Mouse (Mus musculus): Measurements from ENCODE around the gene Syt9. TPM values are rescaled to one million over a fixed set of nuclear protein-coding genes. Genes with fewer than 3 reads are reported as not detected.

Syt9 gene
- polyA plus RNA-seq, 1 experiment, result not detected

- Histone ChIP-seq H3ac (ENCODE audit: control insufficient read depth, insufficient read length) (no peak overlapping the region), H3K4me3 (no peak overlapping the region), H3K4me2 (ENCODE audit: low read depth) (no peak overlapping the region), H3K79me2 (ENCODE audit: control insufficient read depth, insufficient read depth) (no peaks in the 10 kb centered on the region), H3K36me3 (ENCODE audit: control insufficient read depth, insufficient read depth) (no peaks in the 10 kb centered on the region), H3K27me3 (ENCODE audit: control insufficient read depth, insufficient read depth, insufficient read length) (no peaks in the 10 kb centered on the region)
- no peak for TF ChIP-seq MAX (IDR thresholded peaks at IDR 0.05; ENCODE audit: low read depth)
- TF ChIP-seq E2F4 (IDR thresholded peaks at IDR 0.05; ENCODE audit: insufficient read depth), result no peak
- no peak for TF ChIP-seq MYOD1 (IDR thresholded peaks at IDR 0.05; ENCODE audit: control insufficient read depth in 1 of 3, insufficient read length in 2 of 3, low read depth in 2 of 3)
- no peak for TF ChIP-seq SRF (IDR thresholded peaks at IDR 0.05; ENCODE audit: control insufficient read depth, insufficient read length, low read depth)
- no peak for TF ChIP-seq MYOG (IDR thresholded peaks at IDR 0.05; ENCODE audit: control insufficient read depth in 1 of 3, insufficient read depth in 1 of 3, insufficient read length in 2 of 3, low read depth in 2 of 3)
- TF ChIP-seq REST (IDR thresholded peaks at IDR 0.05; ENCODE audit: insufficient read depth, insufficient read length), result no peak
- TF ChIP-seq USF1 (IDR thresholded peaks at IDR 0.05; ENCODE audit: low read depth), result no peak
- no peak for TF ChIP-seq CEBPB (IDR thresholded peaks at IDR 0.05; ENCODE audit: insufficient read depth, poor library complexity, severe bottlenecking)
- no peak for TF ChIP-seq TCF12 (IDR thresholded peaks at IDR 0.05; ENCODE audit: insufficient read depth, poor library complexity, severe bottlenecking)
Measured at GRCm38 (mm10) chr7:107555906-107556305, 185.4 kb downstream of the Syt9 start.

GRCm38 (mm10) chr7:107560675-107561074 lies 190.1 kb downstream of the Syt9 start:
- H3K4me2 ChIP-seq (ENCODE audit: low read depth), result no peak overlapping the region
- TF ChIP-seq REST (IDR thresholded peaks at IDR 0.05; ENCODE audit: insufficient read depth, insufficient read length) (no peak), POLR2AphosphoS2 (IDR thresholded peaks at IDR 0.05; ENCODE audit: insufficient read length, low read depth) (no peak), POLR2A (IDR thresholded peaks at IDR 0.05; ENCODE audit: insufficient read length, low read depth) (no peak)
- H3K4me3 ChIP-seq, result no peak overlapping the region
- H3K27me3 ChIP-seq (ENCODE audit: control insufficient read depth, insufficient read depth, insufficient read length), result no peaks in the 10 kb centered on the region
- H3ac ChIP-seq (ENCODE audit: control insufficient read depth, insufficient read length), result no peak overlapping the region
- H3K36me3 ChIP-seq (ENCODE audit: control insufficient read depth, insufficient read depth), result no peaks in the 10 kb centered on the region
- H3K79me2 ChIP-seq (ENCODE audit: control insufficient read depth, insufficient read depth), result no peaks in the 10 kb centered on the region

GRCm38 (mm10) chr7:107561584-107561983 lies 191.1 kb downstream of the Syt9 start:
- no peaks in the 10 kb centered on the region for H3K79me2 ChIP-seq (ENCODE audit: control insufficient read depth, insufficient read depth)
- no peaks in the 10 kb centered on the region for H3K36me3 ChIP-seq (ENCODE audit: control insufficient read depth, insufficient read depth)
- H3K4me2 ChIP-seq (ENCODE audit: low read depth), result no peak overlapping the region
- no peak overlapping the region for H3ac ChIP-seq (ENCODE audit: control insufficient read depth, insufficient read length)
- TF ChIP-seq USF1 (IDR thresholded peaks at IDR 0.05; ENCODE audit: low read depth), result no peak
- H3K27me3 ChIP-seq (ENCODE audit: control insufficient read depth, insufficient read depth, insufficient read length), result no peaks in the 10 kb centered on the region
- no peak overlapping the region for H3K4me3 ChIP-seq

- no peak for TF ChIP-seq MYOG (IDR thresholded peaks at IDR 0.05; ENCODE audit: control insufficient read depth in 1 of 3, insufficient read depth in 1 of 3, insufficient read length in 2 of 3, low read depth in 2 of 3)
- TF ChIP-seq USF1 (IDR thresholded peaks at IDR 0.05; ENCODE audit: low read depth), result no peak
- TF ChIP-seq REST (IDR thresholded peaks at IDR 0.05; ENCODE audit: insufficient read depth, insufficient read length), result no peak
- TF ChIP-seq TCF12 (IDR thresholded peaks at IDR 0.05; ENCODE audit: insufficient read depth, poor library complexity, severe bottlenecking), result no peak
- TF ChIP-seq E2F4 (IDR thresholded peaks at IDR 0.05; ENCODE audit: insufficient read depth), result no peak
- TF ChIP-seq MYOD1 (IDR thresholded peaks at IDR 0.05; ENCODE audit: control insufficient read depth in 1 of 3, insufficient read length in 2 of 3, low read depth in 2 of 3), result no peak
- no peak for TF ChIP-seq CEBPB (IDR thresholded peaks at IDR 0.05; ENCODE audit: insufficient read depth, poor library complexity, severe bottlenecking)
- TF ChIP-seq SRF (IDR thresholded peaks at IDR 0.05; ENCODE audit: control insufficient read depth, insufficient read length, low read depth), result no peak
- H3K4me3 ChIP-seq, result no peak overlapping the region
Measured at GRCm38 (mm10) chr7:107563727-107564126, 193.2 kb downstream of the Syt9 start.

GRCm38 (mm10) chr7:107567261-107567671 lies 196.7 kb downstream of the Syt9 start, which contains the start of gene Olfml1:
Olfml1 (plus strand) TSS chr7:107567446.
- Histone ChIP-seq H3K36me3 (ENCODE audit: control insufficient read depth, insufficient read depth) (no peaks in the 10 kb centered on the region), H3K4me2 (ENCODE audit: low read depth) (no peak within 1 kb of the TSS), H3K4me3 (no peak within 1 kb of the TSS), H3K79me2 (ENCODE audit: control insufficient read depth, insufficient read depth) (no peaks in the 10 kb centered on the region), H3K27me3 (ENCODE audit: control insufficient read depth, insufficient read depth, insufficient read length) (no peaks in the 10 kb centered on the region), H3ac (ENCODE audit: control insufficient read depth, insufficient read length) (no peak within 1 kb of the TSS)
- TF ChIP-seq POLR2A (IDR thresholded peaks at IDR 0.05; ENCODE audit: insufficient read length, low read depth), result no peak
- TF ChIP-seq REST (IDR thresholded peaks at IDR 0.05; ENCODE audit: insufficient read depth, insufficient read length), result no peak
- TF ChIP-seq MYOD1 (IDR thresholded peaks at IDR 0.05; ENCODE audit: control insufficient read depth in 1 of 3, insufficient read length in 2 of 3, low read depth in 2 of 3), result no peak
- no peak for TF ChIP-seq E2F4 (IDR thresholded peaks at IDR 0.05; ENCODE audit: insufficient read depth)
- TF ChIP-seq TCF12 (IDR thresholded peaks at IDR 0.05; ENCODE audit: insufficient read depth, poor library complexity, severe bottlenecking), result no peak
- TF ChIP-seq SRF (IDR thresholded peaks at IDR 0.05; ENCODE audit: control insufficient read depth, insufficient read length, low read depth), result no peak
- no peak for TF ChIP-seq MYOG (IDR thresholded peaks at IDR 0.05; ENCODE audit: control insufficient read depth in 1 of 3, insufficient read depth in 1 of 3, insufficient read length in 2 of 3, low read depth in 2 of 3)
- no peak for TF ChIP-seq TCF3 (IDR thresholded peaks at IDR 0.05; ENCODE audit: insufficient read length, low read depth)
- no peak for TF ChIP-seq USF1 (IDR thresholded peaks at IDR 0.05; ENCODE audit: low read depth)
- no peak for TF ChIP-seq CEBPB (IDR thresholded peaks at IDR 0.05; ENCODE audit: insufficient read depth, poor library complexity, severe bottlenecking)
- TF ChIP-seq POLR2AphosphoS2 (IDR thresholded peaks at IDR 0.05; ENCODE audit: insufficient read length, low read depth), result no peak

More at GRCm38 (mm10) chr7:107563727-107564126, 193.2 kb downstream of the Syt9 start:
- Histone ChIP-seq H3ac (ENCODE audit: control insufficient read depth, insufficient read length) (no peak overlapping the region), H3K79me2 (ENCODE audit: control insufficient read depth, insufficient read depth) (no peaks in the 10 kb centered on the region), H3K27me3 (ENCODE audit: control insufficient read depth, insufficient read depth, insufficient read length) (no peaks in the 10 kb centered on the region), H3K4me2 (ENCODE audit: low read depth) (no peak overlapping the region), H3K36me3 (ENCODE audit: control insufficient read depth, insufficient read depth) (no peaks in the 10 kb centered on the region)

Data from myocyte (in vitro differentiated cells).